Mouse (Mus musculus): Measurements from ENCODE around the gene Ifi35.

- no peak for TF ChIP-seq CTCF (IDR thresholded peaks at IDR 0.05; ENCODE audit: low read depth, low read length)
- TF ChIP-seq POLR2A (IDR thresholded peaks at IDR 0.05; ENCODE audit: borderline replicate concordance, low read depth, low read length) = no peak
Measured at GRCm38 (mm10) chr11:101465101-101465868, 17.1 kb downstream of the Ifi35 start.
